Mouse (Mus musculus): Measurements from ENCODE around the gene Runx1.

The Runx1 gene

GRCm38 (mm10) chr16:92825908-92826650 is at the start of gene Runx1:
Runx1 (minus strand) TSS chr16:92826149.
- DNase-seq (ENCODE audit: low spot score in 2 of 2) = peak; percentile 78 to 88

GRCm38 (mm10) chr16:92874015-92874414 is 48.1 kb upstream of the Runx1 start:
- DNase-seq (ENCODE audit: low spot score in 2 of 2) = no peak

- DNase-seq (ENCODE audit: low spot score in 2 of 2) = no peak
Observed at GRCm38 (mm10) chr16:92871728-92872127, 45.8 kb upstream of the Runx1 start.

GRCm38 (mm10) chr16:92868550-92868949 is 42.6 kb upstream of the Runx1 start:
- DNase-seq (ENCODE audit: low spot score in 2 of 2) = no peak

DNA sequence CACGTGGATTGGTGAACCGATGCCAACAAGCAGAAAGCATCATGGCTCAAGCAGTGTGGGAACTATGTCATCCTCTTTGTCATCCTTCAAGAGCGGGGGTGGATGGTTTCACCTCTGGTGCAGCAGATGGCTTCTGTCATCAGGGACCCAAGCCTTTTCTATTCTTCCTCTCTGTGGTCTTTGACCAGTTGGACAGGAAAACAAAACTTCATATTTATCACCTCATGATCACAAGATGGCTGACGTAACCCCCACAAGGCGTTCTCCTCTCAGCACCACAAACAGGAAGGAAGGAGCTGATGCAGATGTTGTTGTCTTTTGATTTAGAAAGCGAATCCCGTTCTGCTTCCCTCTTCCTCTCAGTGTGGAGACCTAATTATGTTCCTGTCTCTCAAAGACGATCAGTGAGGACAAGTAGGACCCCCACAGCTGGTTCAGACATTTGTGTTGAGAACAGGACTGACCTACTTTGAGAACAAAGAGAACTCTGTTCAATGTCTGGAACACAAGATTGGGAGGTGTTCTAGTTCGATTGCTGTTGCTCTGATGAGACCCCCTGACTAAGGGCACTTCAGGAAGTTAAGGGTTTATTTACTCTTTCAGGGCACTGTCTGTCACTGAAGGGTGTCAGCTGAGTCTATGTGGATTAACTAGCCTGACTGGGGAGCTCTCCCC is 41.4 kb upstream of the Runx1 start:
- no peak for DNase-seq (ENCODE audit: low spot score in 2 of 2)

DNA sequence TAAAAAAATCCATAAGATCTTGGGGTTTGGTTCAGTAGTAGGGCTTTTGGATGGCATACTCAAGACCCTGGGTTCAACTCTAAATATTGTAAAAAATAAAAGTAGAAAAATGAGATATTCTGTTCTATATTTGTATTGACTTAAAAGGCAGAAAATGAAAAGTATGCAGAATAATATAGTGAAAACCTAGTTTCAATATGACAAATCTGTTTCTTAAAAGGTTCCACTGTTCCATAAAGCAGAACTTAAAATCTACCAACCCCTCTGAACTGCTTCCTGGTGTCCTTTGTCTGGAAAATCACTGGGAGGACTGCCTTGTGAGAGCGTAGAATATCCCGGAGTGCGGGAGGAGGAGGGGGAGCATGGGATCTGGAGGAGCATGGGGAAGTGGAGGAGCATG is 39.4 kb upstream of the Runx1 start:
- DNase-seq (ENCODE audit: low spot score in 2 of 2) = no peak

DNA sequence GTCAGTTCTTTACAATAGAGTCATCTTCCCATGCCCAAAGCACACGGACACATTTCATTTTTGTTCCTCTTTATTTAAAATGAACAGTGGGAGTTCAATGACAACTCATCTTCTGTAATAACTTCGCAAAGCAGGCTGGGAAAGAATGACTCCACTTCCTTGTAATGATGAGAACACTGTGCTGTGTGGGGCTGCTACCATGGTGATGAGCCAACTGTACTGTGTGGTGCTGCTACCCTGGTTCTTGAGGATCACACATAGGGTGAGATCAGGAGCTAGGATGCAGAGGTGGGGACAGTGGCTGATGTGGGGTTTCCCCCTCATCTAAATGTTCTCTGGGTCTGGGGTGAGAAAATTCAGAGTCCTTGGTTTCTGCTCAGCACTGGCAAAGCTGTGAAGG is 38.2 kb upstream of the Runx1 start:
- DNase-seq (ENCODE audit: low spot score in 2 of 2) = no peak

- no peak for DNase-seq (ENCODE audit: low spot score in 2 of 2)
Observed at GRCm38 (mm10) chr16:92863179-92863578, 37.2 kb upstream of the Runx1 start.

- no peak for DNase-seq (ENCODE audit: low spot score in 2 of 2)
Observed at GRCm38 (mm10) chr16:92862430-92862829, 36.5 kb upstream of the Runx1 start.

GRCm38 (mm10) chr16:92861571-92861970 is 35.6 kb upstream of the Runx1 start:
- DNase-seq (ENCODE audit: low spot score in 2 of 2) = no peak

GRCm38 (mm10) chr16:92860649-92861048 is 34.7 kb upstream of the Runx1 start:
- no peak for DNase-seq (ENCODE audit: low spot score in 2 of 2)

DNA sequence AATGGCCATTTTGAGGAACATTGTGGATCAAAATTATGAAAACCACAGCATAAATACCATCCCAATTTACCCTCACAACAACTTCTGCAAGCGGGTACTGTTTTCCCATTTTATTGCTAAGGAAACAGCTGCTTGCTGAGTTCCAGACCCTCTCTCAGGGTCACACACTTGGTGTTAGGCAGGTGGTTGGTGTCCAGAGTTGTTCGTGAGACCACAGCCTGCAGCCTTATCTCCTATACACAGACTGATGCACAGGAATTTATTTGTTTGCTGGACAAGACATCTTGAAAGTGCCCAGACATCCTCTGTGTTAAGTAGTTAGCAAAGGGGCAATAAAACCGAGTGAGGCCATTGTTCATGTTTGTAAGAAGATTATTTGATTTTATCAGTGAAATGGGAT is 30.8 kb upstream of the Runx1 start:
- DNase-seq (ENCODE audit: low spot score in 2 of 2) = no peak

DNA sequence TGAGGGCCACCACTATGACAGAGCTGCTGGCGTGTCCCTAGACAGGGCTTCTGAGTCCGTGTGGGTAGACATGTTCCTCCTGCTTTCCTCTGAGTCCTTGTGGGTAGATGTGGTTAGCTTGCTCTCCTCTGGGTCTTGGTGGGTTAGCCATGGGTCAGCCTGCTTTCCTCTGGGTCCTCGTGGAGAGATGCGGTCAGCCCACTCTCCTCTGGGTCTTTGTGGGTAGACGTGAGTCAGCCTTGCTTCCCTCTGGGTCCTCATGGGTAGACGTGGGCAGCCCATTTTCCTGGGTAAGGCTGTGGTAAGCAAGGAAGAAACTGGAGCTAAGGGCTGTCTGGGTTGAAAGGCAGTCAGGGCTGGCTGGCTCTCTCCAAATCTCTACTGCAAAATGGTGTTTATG is 26.3 kb upstream of the Runx1 start:
- DNase-seq (ENCODE audit: low spot score in 2 of 2) = no peak

DNA sequence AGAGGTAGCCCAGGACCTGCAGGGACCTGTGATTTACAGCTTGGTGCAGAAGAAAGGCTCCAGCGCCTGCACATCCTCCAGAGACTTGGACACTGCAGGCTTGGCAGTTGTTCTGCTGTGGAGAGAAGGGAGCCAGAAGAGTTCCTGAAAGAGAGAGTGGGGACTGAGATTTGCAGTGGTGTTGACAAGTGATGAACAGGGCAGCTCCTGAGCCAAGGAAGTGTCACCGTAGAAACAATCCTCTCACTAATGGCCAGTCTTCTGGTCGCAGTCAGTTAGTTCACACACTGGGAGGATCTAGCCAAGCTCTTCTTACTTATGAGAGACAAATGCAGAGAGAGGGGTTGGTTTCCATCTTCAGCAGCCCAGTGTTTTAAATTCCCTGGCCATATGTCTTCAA is 24.5 kb upstream of the Runx1 start:
- no peak for DNase-seq (ENCODE audit: low spot score in 2 of 2)

DNA sequence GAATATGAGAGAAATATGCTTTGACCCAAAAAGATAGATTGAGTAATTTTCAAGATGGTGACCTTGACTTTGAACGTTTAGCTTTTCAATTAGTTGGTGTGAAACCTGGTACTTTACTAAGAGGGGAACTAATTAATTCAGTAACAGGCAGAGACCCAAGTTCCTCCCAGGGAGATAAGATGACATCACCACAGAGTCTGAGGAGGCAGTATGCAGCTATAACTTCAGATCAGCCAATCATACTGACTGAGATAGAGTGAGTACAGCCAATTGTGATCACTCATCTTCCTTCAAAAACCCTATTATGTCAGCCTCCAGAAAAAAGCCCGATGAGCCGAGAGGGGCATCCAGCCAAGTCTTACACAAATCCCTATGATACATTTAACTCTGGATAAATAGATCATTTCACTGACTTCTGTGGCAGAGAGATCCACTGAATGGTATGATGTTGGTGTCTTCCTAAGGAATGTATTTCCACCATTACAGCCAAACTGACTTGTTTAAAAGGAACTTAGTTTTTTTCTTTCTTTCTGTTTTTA is 21.9 kb upstream of the Runx1 start:
- no peak for DNase-seq (ENCODE audit: low spot score in 2 of 2)

DNA sequence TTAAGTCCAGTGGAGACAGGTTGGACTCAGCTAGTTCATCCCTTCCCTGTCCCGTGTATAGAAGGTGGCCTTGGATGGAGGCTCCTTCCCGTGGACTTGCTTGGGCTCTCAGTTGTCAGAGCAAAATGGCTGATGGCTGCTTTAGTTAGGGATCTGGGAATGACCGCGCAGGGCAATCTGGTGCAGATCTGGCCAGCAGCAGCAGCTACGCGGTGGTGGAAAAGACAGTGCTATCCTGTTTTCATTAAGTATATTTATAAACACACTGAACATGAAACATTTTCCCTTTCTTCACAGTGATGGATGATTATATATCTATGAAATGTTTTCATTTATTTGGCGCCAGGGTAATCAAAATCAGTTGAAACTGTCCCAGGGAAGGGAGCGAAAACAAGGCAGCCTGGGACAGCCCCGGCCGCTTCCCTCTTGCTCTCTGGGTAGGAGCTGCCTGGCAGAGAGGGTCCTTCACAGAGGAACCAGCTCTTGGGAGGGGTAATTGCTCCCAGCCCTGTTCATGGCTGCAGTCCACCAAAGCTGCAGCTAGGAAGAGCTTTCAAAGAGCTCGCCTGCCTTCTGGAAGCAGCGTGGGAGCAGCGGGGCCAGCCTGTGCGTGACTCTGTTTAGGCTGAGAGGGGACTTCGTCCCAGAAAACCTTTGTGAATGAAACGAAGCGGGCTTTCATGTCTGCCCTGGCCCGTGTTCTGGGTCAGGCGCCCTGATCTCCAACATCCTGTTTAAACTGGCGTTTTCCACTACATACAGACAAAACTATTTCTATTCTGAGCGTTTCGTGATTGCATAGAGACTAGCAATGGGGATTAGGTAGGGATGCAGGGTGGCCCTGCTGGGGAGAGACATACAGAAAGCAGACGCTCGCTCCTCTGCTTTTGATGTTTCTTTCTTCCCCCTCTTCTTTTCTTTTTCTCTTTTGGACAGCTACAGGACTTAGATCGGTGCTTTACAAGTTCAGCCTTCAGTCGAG is 19.6 kb upstream of the Runx1 start:
- DNase-seq (ENCODE audit: low spot score in 2 of 2) = no peak

GRCm38 (mm10) chr16:92838709-92839108 is 12.8 kb upstream of the Runx1 start:
- DNase-seq (ENCODE audit: low spot score in 2 of 2) = no peak

DNA sequence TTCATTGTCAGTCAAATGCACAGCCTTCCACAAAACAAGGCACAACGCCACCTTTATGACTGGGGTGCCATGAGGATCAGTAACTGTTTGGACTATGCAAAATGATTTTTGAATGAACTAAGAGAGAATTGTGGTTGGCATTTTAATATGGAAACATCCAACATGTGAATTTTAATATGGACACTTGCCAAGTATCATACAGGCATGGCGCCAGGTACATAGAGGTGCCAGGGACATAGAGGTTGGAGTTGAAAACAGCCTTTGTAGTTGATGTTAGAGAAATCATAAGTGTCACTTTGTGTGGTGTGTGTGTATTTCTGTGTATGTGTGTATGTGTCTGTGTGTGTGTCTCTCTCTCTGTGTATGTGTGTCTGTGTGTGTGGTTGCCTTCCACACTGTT is 5.4 kb upstream of the Runx1 start:
- no peak for DNase-seq (ENCODE audit: low spot score in 2 of 2)

GRCm38 (mm10) chr16:92830479-92830878 is 4.5 kb upstream of the Runx1 start:
- DNase-seq (ENCODE audit: low spot score in 2 of 2) = no peak

DNA sequence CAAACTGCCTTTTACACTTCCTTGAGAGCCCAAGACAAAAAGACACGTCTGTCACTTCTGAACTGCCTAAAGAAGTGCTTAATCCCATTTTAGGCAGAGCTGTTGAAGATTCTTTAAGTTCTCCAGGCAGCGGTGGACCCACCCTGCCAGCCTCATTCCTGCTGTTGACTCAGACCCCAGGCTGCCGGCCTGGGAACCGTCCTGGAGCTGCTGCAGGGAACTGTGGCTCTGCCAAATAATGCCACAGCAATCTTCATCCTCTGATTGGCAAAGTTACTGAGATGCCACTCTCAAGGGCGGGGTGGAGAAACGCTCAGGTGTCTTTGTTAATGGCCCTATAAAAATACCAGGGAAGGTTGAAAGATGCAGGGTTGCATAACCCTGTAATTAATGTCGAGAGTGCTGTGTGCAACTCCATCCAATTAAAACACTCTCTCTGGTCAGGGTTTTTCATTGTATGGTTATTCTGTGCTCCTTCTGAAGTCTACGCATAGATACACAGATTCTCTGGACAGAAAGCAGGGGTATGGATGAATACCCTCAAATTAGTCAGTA is 2.4 kb upstream of the Runx1 start:
- DNase-seq (ENCODE audit: low spot score in 2 of 2) = no peak

DNA sequence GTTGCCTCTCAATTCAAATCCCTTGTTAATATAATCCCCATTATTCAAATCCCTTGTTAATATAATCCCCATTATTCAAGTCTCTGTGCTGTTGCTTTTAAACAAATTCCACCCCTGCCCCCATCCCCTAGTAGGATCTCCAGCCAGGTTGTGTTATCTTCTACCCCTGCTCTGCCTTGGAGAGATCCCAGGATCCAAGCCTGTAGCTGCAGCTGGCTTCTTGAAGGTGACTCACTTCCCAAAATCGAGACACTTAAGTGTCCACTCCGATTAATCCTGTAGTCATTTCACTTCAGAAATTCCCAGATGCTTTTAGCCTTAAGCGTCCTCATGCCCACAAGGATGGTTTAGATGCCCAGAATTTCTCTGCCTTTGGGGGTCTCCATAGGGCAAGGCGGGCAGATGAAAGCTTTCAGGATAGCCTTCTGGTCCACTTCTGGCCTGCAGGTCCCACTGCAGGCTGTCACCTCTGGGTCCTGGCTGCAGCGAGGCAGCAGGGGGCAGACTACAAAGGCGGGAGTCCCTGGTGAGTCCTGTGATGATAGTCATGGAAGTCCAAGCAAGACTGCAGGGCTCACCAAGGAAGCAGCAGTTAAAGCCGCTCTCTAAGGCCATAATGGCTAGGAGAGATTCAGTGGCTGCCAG is 1.8 kb upstream of the Runx1 start:
- peak in 1 of 2 experiments; percentile 55 for DNase-seq (ENCODE audit: low spot score in 2 of 2)
